Mouse (Mus musculus): ENCODE data around the gene Hsd17b7. TPM values are rescaled to one million over a fixed set of nuclear protein-coding genes. Genes with fewer than 3 reads are reported as not detected.

Hsd17b7 gene
- polyA plus RNA-seq, 1 experiment from 2014 or later: 31.8 TPM

DNA sequence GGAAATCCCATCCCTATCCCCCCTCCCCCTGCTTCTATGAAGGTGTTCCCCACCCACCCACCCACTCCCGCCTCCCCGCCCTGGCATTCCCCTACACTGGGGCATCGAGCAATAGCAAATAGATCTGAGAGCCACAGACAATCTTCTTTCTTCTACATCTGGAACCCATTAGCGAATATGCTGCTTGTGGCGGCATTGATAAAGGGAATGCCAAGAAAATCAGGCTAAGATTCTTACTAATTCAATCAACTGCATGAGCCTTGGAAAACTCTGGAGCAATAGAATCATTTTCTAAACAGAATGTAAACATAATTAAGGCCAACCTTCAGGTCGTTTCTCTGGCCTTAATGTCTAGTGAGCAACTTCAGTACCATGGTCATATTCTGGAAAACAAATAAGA, 57.5 kb downstream of the Hsd17b7 start:
- H3K36me3 ChIP-seq (ENCODE audit: control insufficient read depth, insufficient read depth, low read length): no peaks in the 10 kb centered on the region
- H3K27ac ChIP-seq (ENCODE audit: low read depth, low read length): no peak overlapping the region
- no peak for ATAC-seq (replicated peaks; ENCODE audit: insufficient number of reproducible peaks, low FRiP score, low TSS enrichment)
- H3K9ac ChIP-seq (ENCODE audit: low read depth, low read length): no peak overlapping the region
- H3K9me3 ChIP-seq (replicated peaks; ENCODE audit: control insufficient read depth, low read length): no peaks in the 10 kb centered on the region
- no peak overlapping the region for H3K4me2 ChIP-seq
- H3K4me3 ChIP-seq (ENCODE audit: low read depth, low read length): no peak overlapping the region
- no peaks in the 10 kb centered on the region for H3K4me1 ChIP-seq (ENCODE audit: control insufficient read depth, insufficient read depth, low read length)
- no peaks in the 10 kb centered on the region for H3K27me3 ChIP-seq (ENCODE audit: control insufficient read depth, insufficient read depth, low read length)
- 57% methylated on average over 6 of the region's 6 CpGs for WGBS (ENCODE audit: insufficient replicate concordance)

DNA sequence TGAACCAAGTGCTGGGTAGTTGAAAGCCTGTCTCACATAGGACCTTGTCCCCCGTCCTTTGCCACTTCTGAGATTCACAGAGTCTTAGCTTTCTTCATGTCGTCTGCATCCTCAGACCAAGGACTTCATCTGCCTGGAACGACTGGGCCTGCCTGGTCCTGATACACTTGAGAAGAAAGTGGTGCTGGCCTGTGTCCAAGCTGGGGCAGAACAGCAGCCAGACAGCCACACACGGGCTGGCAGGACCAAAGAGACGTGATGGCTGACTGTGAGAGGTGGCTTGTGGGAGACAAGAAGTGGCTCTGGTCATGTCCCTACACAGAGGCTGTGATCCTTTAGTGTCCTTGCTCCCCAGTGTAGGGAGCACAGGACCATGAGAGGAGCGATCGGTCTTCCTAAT, 58.3 kb downstream of the Hsd17b7 start:
- H3K4me3 ChIP-seq (ENCODE audit: low read depth, low read length): no peak overlapping the region
- no peak for ATAC-seq (replicated peaks; ENCODE audit: insufficient number of reproducible peaks, low FRiP score, low TSS enrichment)
- H3K9ac ChIP-seq (ENCODE audit: low read depth, low read length): no peak overlapping the region
- no peak overlapping the region for H3K4me2 ChIP-seq
- no peak overlapping the region for H3K27ac ChIP-seq (ENCODE audit: low read depth, low read length)
- 71% methylated on average over 7 of the region's 7 CpGs for WGBS (ENCODE audit: insufficient replicate concordance)
- no peaks in the 10 kb centered on the region for H3K4me1 ChIP-seq (ENCODE audit: control insufficient read depth, insufficient read depth, low read length)
- H3K27me3 ChIP-seq (ENCODE audit: control insufficient read depth, insufficient read depth, low read length): no peaks in the 10 kb centered on the region
- no peaks in the 10 kb centered on the region for H3K9me3 ChIP-seq (replicated peaks; ENCODE audit: control insufficient read depth, low read length)
- H3K36me3 ChIP-seq (ENCODE audit: control insufficient read depth, insufficient read depth, low read length): no peaks in the 10 kb centered on the region

DNA sequence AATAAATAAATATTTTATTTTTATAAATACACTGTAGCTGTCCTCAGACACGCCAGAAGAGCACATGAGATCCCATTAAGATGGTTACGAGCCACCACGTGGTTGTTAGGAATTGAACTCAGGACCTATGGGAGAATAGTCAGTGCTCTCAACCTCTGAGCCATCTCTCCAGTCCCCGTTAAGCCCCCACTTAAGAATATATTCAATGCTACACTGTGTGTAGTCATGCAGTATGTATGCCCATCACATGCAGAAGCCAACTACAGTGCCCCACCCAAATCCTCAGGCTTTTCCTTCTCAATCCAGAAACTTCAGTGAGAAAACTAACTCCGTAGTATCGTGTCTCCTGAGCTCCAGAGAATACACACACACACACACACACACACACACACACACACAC, 59.4 kb downstream of the Hsd17b7 start:
- no peak for ATAC-seq (replicated peaks; ENCODE audit: insufficient number of reproducible peaks, low FRiP score, low TSS enrichment)
- Histone ChIP-seq H3K4me1 (ENCODE audit: control insufficient read depth, insufficient read depth, low read length) (no peaks in the 10 kb centered on the region), H3K4me3 (ENCODE audit: low read depth, low read length) (no peak overlapping the region), H3K9me3 (replicated peaks; ENCODE audit: control insufficient read depth, low read length) (no peaks in the 10 kb centered on the region), H3K27me3 (ENCODE audit: control insufficient read depth, insufficient read depth, low read length) (no peaks in the 10 kb centered on the region), H3K9ac (ENCODE audit: low read depth, low read length) (no peak overlapping the region), H3K27ac (ENCODE audit: low read depth, low read length) (no peak overlapping the region), H3K4me2 (no peak overlapping the region), H3K36me3 (ENCODE audit: control insufficient read depth, insufficient read depth, low read length) (no peaks in the 10 kb centered on the region)
- WGBS (ENCODE audit: insufficient replicate concordance): 82% methylated on average over 6 of the region's 6 CpGs

DNA sequence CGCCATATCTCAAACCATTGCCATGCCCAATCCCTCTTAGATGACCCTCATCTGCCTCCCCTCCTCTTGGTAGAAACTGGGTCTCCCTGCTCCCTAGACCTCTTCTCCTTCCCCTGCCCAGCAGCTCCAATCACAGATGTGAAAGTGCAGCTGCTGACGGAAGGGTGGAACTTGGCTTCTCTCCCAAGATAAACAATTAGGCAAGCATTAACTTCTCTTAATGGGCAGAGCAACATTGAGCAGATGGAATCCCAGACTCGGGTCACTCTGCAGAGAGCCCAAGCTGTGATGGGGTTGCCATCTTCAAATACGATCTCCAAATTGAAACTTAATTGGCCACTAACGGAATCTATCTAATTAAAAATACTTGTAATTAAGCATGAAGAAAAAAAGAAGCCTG, 59.9 kb downstream of the Hsd17b7 start:
- Histone ChIP-seq H3K27me3 (ENCODE audit: control insufficient read depth, insufficient read depth, low read length) (no peaks in the 10 kb centered on the region), H3K9me3 (replicated peaks; ENCODE audit: control insufficient read depth, low read length) (no peaks in the 10 kb centered on the region), H3K27ac (ENCODE audit: low read depth, low read length) (no peak overlapping the region), H3K36me3 (ENCODE audit: control insufficient read depth, insufficient read depth, low read length) (no peaks in the 10 kb centered on the region), H3K4me2 (no peak overlapping the region), H3K9ac (ENCODE audit: low read depth, low read length) (no peak overlapping the region), H3K4me3 (ENCODE audit: low read depth, low read length) (no peak overlapping the region), H3K4me1 (ENCODE audit: control insufficient read depth, insufficient read depth, low read length) (no peaks in the 10 kb centered on the region)
- WGBS (ENCODE audit: insufficient replicate concordance): 80% methylated on average over 5 of the region's 5 CpGs
- no peak for ATAC-seq (replicated peaks; ENCODE audit: insufficient number of reproducible peaks, low FRiP score, low TSS enrichment)

DNA sequence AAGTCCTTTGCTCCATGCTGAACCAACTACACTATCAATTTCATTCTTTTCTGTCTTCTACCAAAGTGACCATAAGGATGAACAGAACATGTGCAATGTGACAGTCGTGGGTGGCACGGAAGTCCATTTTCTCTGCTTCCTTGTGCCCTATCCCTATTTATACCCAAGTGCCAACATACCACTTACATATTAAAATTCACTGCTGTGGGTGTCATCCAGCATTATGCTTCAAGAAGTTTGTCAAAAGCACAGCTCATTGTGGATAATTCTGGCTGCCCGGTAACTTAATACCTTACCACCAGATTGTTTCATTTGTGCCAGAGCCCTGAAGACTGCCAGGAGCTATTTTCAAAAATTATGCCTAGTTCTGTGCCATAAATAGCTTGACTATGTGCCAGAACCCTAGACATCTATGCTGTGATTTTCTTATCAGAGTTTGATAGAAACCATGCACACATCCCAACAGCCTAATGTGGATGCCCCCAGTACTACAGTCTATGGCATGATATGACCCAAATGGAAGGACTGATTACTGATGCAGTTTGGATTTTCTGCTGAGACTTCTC, 68.2 kb downstream of the Hsd17b7 start:
- H3K4me2 ChIP-seq: no peak overlapping the region
- 89% methylated on average over 3 of the region's 3 CpGs for WGBS (ENCODE audit: insufficient replicate concordance)
- no peaks in the 10 kb centered on the region for H3K4me1 ChIP-seq (ENCODE audit: control insufficient read depth, insufficient read depth, low read length)
- no peak overlapping the region for H3K9ac ChIP-seq (ENCODE audit: low read depth, low read length)
- no peak overlapping the region for H3K4me3 ChIP-seq (ENCODE audit: low read depth, low read length)
- H3K36me3 ChIP-seq (ENCODE audit: control insufficient read depth, insufficient read depth, low read length): no peaks in the 10 kb centered on the region
- no peaks in the 10 kb centered on the region for H3K9me3 ChIP-seq (replicated peaks; ENCODE audit: control insufficient read depth, low read length)
- no peaks in the 10 kb centered on the region for H3K27me3 ChIP-seq (ENCODE audit: control insufficient read depth, insufficient read depth, low read length)
- H3K27ac ChIP-seq (ENCODE audit: low read depth, low read length): no peak overlapping the region
- no peak for ATAC-seq (replicated peaks; ENCODE audit: insufficient number of reproducible peaks, low FRiP score, low TSS enrichment)

Other genes with a start within 250 kb of the Hsd17b7 start
- 2.1 and 2.8 TPM in 2 replicates for gene Rgs4, start 221.6 kb downstream of the Hsd17b7 start, polyA plus RNA-seq (2014; fragmentation: Nextera tagmentation; extraction: Ambion mirVana)
- gene Ccdc190, start 40.6 kb downstream of the Hsd17b7 start, polyA plus RNA-seq (2014; fragmentation: Nextera tagmentation; extraction: Ambion mirVana): not detected in 2 replicates
- 10.2 and 10.7 TPM in 2 replicates for gene Ddr2, start 141.5 kb upstream of the Hsd17b7 start, polyA plus RNA-seq (2014; fragmentation: Nextera tagmentation; extraction: Ambion mirVana)
- gene Uap1, start 205.7 kb upstream of the Hsd17b7 start, polyA plus RNA-seq (2014; fragmentation: Nextera tagmentation; extraction: Ambion mirVana): 58.6 and 67.6 TPM in 2 replicates
- 9.3 and 14.3 TPM in 2 replicates for gene Uhmk1, start 246.2 kb upstream of the Hsd17b7 start, polyA plus RNA-seq (2014; fragmentation: Nextera tagmentation; extraction: Ambion mirVana)

All from heart, embryonic 11.5 days (tissue).